Mouse (Mus musculus): ENCODE measurements at regions not wholly inside any gene's neighbourhood (a gene's known extent, or its start where the extent isn't known, plus 50 kb on each side); places are given as distances from the start of the nearest gene placed in this dataset.
A peak's percentile ranks its signal among the peaks of the same experiment; 100 is the strongest.

GRCm38 (mm10) chr1:168007456-168007855, 318.4 kb downstream of the Lmx1a start:
- DNase-seq (ENCODE audit: low spot score in 2 of 2): no peak

GRCm38 (mm10) chr1:168008216-168008615, 319.2 kb downstream of the Lmx1a start:
- DNase-seq (ENCODE audit: low spot score in 2 of 2): no peak

- no peak for DNase-seq (ENCODE audit: low spot score in 2 of 2)
Observed at GRCm38 (mm10) chr1:168010416-168010815, 321.4 kb downstream of the Lmx1a start.

GRCm38 (mm10) chr1:168012069-168012468, 323.0 kb downstream of the Lmx1a start:
- DNase-seq (ENCODE audit: low spot score in 2 of 2): peak in 1 of 2 experiments; percentile 34

- DNase-seq (ENCODE audit: low spot score in 2 of 2): no peak
Observed at GRCm38 (mm10) chr1:168012611-168013010, 323.6 kb downstream of the Lmx1a start.

GRCm38 (mm10) chr1:168016375-168016890, 327.4 kb downstream of the Lmx1a start:
- no peak for DNase-seq (ENCODE audit: low spot score in 2 of 2)

- DNase-seq (ENCODE audit: low spot score in 2 of 2): no peak
Observed at GRCm38 (mm10) chr1:168026481-168026880, 337.4 kb downstream of the Lmx1a start.

GRCm38 (mm10) chr1:168044765-168045164, 355.7 kb downstream of the Lmx1a start:
- no peak for DNase-seq (ENCODE audit: low spot score in 2 of 2)

- DNase-seq (ENCODE audit: low spot score in 2 of 2): no peak
Observed at GRCm38 (mm10) chr1:168046347-168046746, 357.3 kb downstream of the Lmx1a start.

GRCm38 (mm10) chr1:168046749-168047148, 357.7 kb downstream of the Lmx1a start:
- no peak for DNase-seq (ENCODE audit: low spot score in 2 of 2)

- no peak for DNase-seq (ENCODE audit: low spot score in 2 of 2)
Observed at GRCm38 (mm10) chr1:168049965-168050364, 360.9 kb downstream of the Lmx1a start.

- DNase-seq (ENCODE audit: low spot score in 2 of 2): no peak
Observed at GRCm38 (mm10) chr1:168056479-168056878, 367.4 kb downstream of the Lmx1a start.

GRCm38 (mm10) chr1:168057479-168057878, 368.4 kb downstream of the Lmx1a start:
- no peak for DNase-seq (ENCODE audit: low spot score in 2 of 2)

- no peak for DNase-seq (ENCODE audit: low spot score in 2 of 2)
Observed at GRCm38 (mm10) chr1:168058769-168059168, 369.7 kb downstream of the Lmx1a start.

GRCm38 (mm10) chr1:168064065-168064664, 367.9 kb downstream of the Pbx1 start:
- DNase-seq (ENCODE audit: low spot score in 2 of 2): no peak

GRCm38 (mm10) chr1:168065598-168066041, 366.4 kb downstream of the Pbx1 start:
- no peak for DNase-seq (ENCODE audit: low spot score in 2 of 2)

- no peak for DNase-seq (ENCODE audit: low spot score in 2 of 2)
Observed at GRCm38 (mm10) chr1:168066810-168067209, 365.3 kb downstream of the Pbx1 start.

- no peak for DNase-seq (ENCODE audit: low spot score in 2 of 2)
Observed at GRCm38 (mm10) chr1:168068003-168068919, 363.8 kb downstream of the Pbx1 start.

- DNase-seq (ENCODE audit: low spot score in 2 of 2): no peak
Observed at GRCm38 (mm10) chr1:168068920-168069590, 363.0 kb downstream of the Pbx1 start.
